Mouse (Mus musculus) heart, postnatal 25 days (tissue): ENCODE results near the gene Fars2. TPM values are rescaled to one million over a fixed set of nuclear protein-coding genes. Genes with fewer than 3 reads are reported as not detected.

Experiments
- DNase-seq: peaks from one replicate; pipeline ENCODE4 v3.0.0; 2022; ENCODE audit warnings: low spot score
- intact Hi-C: fragments of 180-260 bp; cut with DNase I; formaldehyde crosslinking; loops from one replicate; pipeline ENCODE4 v1.15.1; 2025
- total RNA-seq, 2 experiments: library from RNA; stranded (reverse); gene quantifications; 2 replicates each; pipeline ENCODE4 v1.2.3; 2021

The Fars2 gene
- total RNA-seq, 2 experiments from 2014 or later = 70.4 to 76.9 TPM

DNA sequence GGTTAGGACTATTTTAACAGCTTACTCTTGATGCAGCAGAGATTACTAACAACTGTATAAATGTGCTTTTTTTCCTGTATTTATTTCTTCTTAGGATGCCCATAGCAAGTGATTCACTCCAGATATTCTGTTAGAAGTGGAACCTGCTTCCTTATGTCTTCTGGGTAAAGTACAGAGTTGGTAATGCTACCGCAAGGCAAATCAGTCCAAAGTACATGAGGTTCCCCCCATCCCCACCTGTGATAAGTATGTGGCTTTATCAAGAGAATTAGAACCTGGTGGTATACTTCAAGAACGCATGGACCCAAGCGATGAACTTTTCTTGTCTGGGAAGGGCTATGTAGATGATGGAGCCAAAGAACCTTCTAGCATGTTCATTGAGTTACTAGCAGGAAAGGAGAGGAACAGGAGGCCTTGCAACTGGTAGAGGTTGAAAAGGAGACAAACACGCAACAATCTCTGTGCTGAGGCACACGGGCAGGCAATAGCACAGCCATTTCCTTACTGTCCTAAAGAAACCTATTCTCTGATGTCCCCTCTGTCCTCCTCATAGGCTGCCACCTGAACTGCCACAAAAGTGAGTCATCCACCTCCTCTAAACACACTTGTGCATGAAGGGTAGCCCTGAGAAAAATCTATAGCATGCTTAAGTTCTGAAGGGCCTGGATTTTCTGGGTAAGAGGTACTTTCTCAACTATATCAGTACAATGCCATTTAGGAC, 603.2 kb downstream of the Fars2 start:
- DNase-seq = no peak
- intact Hi-C loops = loop anchor here (10.0 kb wide), 1 partner anchor 436 kb away; no protein-coding TSS in a partner anchor

DNA sequence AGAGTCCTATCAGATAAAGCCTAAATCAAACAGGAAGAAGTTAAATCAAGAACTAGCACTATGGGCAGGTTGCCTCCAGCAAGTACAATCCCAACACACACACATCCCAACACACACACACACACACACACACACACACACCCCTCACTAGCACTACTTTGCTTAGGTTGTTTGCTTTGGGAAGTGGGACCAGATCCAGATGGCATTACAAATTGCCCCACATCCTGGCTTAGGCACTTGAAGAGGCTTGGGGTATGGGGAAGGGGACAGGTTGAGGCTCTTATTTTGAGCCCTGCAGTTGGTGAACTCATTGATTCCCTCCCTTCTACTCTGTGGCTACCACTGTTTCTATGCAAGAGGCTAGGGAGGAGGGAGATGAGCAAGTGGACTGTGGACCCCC, 605.1 kb downstream of the Fars2 start:
- DNase-seq = no peak
- intact Hi-C loops = loop anchor here (10.0 kb wide), 1 partner anchor 438 kb away; no protein-coding TSS in a partner anchor

DNA sequence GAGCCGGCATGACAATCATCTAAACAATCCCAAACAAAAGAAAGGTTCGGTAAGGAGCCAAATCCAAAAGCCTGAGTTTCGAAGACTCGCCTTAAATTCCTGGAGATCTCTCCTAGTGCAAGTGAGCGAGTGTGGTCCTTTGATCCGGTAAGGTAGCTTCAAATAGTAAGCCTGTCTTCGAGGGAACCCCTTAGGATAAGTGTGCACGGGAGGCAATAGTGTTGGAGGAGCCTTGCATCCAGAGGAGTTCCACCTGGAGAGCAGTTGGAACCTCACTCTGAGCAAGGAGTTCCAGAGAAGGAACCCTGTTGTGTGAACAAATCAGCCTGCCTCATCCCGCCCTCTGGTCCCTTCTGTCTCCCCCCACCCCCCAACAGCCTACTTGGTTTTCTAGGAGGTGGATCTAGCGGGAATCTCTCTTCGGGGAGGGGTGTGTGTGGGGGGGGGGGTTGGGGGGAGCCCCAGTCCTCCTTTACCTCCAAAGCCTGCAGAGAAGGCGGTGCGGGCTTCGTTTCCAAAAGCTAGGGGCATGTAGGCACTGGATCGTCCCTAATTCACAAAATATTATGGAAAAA, 606.6 kb downstream of the Fars2 start:
- DNase-seq = no peak

DNA sequence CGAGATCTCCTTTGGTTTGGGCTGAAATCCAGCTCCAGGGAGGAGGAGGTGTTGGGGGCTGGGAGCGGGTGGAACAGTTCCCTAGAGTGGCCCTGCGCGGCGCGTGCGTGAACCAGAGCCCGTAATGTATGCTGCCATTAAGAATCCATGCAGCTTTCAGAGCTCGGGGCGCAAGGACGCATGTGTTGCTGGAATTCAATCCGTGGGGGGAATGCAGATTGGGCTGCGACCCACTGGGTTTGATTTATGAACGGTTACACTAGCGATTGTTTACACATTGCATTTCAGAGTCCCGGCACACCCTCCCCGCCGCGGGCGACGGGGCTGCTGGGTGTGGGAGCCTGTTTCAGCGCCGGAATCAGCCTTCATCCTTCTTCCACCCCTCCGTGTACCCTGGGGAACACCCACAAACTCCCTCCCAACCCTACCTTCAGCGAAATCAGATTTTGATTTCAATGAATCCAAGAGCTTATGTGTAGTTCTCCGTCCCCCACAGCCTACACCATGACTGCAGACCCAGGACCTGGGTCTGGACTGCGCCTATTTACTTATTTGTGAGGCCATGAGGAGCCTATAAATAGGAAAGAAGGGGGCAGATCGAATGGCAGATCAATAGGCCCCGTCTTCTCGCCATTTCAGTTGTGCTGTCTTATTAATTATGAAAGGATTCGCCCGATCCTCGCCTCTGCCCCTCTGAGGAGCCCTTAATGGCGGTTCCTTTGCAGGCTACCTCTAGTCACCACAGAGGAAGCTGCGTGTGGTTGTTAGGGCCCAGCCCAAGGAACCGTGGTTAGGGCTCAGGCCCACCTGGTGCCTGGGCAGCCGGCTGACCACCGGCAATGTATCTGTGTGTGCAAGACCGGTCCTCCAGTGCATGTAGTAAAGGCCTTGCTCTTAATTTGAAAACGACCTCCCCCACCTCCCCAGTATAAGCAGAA, 607.6 kb downstream of the Fars2 start:
- intact Hi-C loops = loop anchor here (10.0 kb wide), 1 partner anchor 440 kb away; no protein-coding TSS in a partner anchor
- no peak for DNase-seq

More for the DNA sequence above, 606.6 kb downstream of the Fars2 start:
- intact Hi-C loops = loop anchor here (10.0 kb wide), 1 partner anchor 439 kb away; no protein-coding TSS in a partner anchor

DNA sequence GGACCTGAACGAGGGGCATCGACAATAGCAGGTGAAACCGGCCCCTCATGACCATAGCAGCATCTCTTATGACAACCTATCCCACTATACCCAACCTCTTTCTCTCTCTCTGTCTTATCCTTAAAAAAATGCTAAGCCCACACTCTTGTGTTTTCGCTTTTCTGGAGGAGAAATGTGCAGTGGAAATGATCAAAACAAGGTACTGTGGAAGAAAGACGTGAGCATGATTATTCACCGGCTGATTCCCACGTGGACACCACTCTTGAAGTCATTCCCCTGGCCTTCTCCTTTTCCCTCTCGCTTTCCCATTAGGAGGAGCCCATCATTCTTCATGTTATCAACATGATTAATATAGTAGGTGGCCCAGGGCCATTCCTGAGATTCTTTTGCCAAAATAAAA, 608.7 kb downstream of the Fars2 start:
- no peak for DNase-seq
- intact Hi-C loops = loop anchor here (10.0 kb wide), 1 partner anchor 441 kb away; no protein-coding TSS in a partner anchor

DNA sequence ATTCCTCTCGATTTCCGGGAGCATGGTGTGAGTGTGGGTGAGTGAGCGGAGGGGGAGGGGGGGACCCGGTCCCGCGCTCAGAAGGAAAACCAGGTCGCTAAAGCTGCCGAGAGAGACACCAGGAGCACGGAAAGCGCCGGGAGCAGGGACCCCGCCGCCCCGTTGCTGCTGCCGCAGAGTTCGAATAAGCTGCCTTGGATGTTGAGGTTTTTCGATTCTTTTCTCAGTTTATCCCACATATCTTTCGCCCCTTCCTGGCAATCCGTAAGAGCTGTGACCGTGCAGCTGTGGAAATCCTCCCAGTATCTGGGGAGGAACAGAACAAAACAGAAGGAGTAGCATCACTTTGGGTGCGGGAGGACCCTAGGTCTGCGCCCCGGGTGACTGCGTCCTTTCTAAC, 609.3 kb downstream of the Fars2 start:
- intact Hi-C loops = loop anchor here (10.0 kb wide), 1 partner anchor 442 kb away; no protein-coding TSS in a partner anchor
- no peak for DNase-seq

DNA sequence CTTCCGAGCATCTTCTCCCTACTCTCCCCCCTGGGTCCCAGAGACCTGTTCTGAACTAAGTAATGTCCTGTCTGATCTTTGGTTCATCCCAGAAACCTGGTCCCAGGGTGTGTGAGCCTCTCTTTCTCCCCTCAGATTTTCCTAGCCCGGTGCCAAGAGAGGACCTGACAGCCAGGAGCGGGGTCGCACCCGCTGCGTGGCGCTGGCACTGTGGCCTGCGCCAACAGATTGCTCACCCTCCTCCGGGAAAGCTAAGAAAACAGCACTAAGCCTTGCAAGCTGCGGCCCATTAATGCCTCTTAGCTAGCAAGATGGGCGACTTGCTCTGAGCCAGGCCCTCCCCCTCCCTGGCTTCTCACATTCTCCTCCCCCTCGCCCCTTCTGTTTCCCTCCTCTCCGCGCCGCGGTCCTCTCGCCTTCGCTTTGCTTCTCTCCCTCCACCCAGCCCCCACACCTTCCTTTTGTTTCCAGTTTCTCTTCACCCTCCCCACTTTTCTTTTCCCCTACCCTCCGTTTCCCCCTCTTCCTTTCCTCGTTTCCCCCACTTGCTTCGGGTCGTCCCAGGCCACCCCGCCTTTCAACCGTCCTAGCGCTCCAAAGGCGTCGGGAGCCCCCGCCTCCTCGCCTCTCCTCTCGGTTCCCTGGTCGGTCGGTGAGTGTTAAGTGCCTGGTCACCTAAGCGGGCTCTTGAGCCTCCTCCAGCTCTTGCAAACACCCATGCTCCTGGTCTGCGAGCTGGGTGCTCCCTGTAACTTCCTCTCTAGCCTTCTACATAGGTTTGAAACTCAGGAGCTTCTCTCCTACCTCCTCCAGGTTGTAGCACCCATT, 610.0 kb downstream of the Fars2 start:
- DNase-seq = no peak
- intact Hi-C loops = loop anchor here (10.0 kb wide), 1 partner anchor 442 kb away; no protein-coding TSS in a partner anchor

DNA sequence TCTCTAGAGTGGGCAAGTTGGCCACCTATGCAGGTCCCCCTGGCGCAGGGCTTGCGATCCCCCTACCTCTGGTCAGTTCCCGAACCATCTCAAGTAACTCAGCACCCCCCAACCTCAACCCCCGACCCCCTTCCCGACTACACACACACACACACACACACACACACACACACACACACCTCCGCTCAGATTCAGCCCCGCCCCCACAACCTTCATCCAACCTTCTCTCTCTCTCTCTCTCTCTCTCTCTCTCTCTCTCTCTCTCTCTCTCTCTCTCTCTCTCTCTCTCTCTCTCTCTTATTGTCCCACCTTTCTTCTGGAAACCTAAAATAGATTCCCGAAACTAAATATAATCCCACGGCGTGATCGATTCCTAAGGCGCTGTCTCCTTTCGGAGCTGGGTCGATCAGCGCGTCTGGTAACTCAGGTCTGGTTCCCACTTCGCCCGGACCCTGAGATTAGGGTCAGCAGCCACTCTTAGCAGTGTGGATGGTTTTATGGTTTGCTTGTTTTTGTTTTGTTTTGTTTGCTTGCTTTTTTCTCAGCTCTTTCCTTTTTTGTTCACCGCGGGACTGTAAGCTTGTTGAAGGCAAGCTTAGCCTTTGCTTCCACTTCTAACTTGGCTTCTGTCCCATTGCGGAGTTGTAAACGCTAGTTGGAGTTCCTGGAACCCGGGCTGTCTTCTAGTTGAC, 610.7 kb downstream of the Fars2 start:
- intact Hi-C loops = loop anchor here (10.0 kb wide), 1 partner anchor 443 kb away; no protein-coding TSS in a partner anchor
- no peak for DNase-seq

DNA sequence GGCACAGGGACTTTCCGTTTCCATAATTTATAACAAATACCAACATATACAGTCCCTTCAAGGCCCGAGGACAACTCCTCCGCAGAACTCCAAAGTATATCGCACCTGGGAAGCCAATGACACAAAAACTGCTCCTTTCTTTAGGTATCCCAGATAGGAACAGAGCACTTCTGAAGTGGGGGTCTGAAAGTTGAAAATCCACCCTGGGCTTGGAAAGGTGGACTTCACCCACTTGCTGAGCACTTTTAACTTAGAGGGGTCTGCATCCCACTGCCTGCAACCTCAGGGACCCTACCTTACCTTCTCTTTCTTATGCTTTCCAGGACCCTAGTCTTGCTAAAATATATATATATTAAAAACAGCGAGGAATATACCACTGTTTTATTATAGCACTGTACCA, 611.3 kb downstream of the Fars2 start:
- no peak for DNase-seq
- intact Hi-C loops = loop anchor here (10.0 kb wide), 1 partner anchor 444 kb away; no protein-coding TSS in a partner anchor

DNA sequence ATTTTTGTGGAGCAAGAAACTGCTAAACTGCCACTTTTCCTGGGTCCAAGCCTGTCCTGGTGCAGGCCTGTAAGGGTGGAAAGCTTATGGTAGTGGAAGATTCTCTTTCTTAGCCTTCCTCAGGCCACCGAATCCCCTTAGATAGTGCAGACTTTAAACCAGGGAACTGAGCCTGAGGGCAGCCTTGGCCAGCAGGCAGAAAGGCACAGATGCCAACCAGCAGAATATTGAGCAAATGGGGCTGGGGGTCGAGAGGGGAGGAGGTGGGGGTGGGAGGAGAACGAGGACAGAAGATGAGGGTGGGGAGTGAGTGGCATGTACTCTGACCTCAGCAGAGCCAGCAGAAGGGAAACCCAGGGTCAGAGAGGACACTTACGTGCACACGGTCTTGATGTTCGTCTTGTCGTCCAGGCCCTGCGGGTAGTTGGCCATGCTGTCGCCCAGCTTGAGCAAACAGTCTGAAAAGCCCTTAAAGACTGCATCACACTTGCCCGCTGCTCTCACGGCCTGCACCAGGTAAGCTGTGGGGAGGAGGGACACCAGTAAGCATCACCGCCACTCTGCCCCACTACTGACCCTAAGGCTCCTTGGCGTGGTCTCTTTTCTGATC, 612.6 kb downstream of the Fars2 start:
- intact Hi-C loops = loop anchor here (10.0 kb wide), 1 partner anchor 445 kb away; no protein-coding TSS in a partner anchor
- DNase-seq = no peak

DNA sequence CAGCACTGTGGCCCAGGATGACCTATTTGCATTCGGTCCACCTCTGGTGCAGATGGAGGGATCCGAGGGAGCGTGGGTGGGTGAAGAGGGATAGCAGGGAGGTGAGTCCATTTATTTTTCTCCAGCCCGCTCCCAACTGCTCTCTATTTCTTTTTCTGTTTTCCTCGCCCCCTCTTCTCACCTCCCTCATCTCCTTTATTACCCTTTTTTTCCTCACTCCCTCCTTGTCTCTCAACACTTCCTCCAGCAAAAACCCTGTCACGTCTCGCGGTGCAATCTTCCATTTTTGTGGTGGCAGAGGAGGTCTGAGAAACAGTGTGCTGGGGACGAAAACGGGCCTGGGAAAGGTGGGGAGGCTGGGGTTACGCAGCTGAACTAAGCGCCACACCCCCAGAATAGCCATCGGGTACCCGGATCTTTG, 613.1 kb downstream of the Fars2 start:
- intact Hi-C loops = no loop called here
- DNase-seq = no peak

DNA sequence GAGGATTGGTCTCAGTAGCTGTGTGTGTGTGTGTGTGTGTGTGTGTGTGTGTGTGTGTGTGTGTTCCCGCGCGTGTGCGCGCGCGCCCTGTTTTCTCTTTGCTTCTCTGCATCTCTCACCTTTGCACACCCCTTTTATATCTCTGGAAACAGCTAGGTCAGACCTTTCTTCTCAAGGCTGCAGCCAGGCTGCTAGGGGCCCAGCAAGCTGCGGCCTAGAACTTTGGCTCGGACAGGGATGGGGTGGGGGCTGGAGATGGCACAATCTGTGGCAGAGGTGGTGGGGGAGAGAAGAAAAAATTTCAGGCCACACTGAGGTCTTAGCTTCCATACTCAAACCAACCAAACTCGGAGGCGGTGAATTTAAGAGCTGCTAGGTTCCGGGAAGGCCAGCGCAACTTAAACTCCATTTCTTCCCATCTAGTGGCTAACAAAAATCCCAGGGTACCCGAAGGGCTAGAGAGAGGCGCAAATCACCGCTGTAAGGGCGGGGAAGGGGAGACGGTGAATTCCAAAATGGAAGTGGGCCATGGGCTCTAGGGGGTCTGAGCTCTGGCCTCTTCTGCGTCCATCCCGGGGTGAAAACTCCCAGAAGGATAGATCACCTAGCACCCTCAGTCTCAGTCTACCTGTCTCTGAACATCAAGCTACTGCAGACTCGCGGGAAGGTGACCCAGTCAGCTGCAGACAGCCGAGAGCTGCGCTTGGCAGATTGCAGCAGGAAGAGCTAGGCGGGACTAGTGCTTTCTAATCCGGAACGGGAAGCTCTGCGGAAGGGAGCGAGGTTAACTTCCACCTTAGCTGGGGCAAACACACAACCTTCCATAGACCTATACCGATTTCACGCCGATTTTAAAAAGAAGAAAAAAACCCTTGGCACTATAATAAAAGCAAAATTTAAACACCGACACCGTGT, 614.1 kb downstream of the Fars2 start:
- intact Hi-C loops = no loop called here
- DNase-seq = no peak

DNA sequence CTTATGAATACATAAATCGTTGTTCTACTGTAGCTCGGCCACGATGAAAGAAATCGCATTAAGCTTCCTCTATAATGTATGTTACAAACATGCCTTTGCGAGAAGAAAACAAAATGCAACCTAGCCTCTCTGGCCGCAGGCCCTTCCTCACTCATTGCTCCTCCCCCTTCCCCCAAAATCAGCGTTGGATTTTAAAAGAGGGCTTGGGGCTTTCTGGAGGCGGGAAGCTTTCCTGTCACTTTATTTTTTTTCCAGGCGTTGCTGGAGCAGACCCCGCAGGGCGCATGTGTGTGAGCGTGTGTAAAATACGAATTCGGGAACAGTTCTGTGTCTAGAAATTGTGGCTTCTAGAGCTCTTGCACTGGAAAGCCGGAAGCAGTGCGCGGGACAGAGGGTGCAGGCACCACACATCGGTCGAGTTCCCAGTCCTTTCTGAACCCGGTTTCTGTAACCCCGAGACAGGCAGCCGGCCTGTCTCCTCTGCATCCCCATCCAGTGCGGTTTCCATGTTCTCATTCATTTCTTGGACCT, 614.8 kb downstream of the Fars2 start:
- intact Hi-C loops = no loop called here
- no peak for DNase-seq

DNA sequence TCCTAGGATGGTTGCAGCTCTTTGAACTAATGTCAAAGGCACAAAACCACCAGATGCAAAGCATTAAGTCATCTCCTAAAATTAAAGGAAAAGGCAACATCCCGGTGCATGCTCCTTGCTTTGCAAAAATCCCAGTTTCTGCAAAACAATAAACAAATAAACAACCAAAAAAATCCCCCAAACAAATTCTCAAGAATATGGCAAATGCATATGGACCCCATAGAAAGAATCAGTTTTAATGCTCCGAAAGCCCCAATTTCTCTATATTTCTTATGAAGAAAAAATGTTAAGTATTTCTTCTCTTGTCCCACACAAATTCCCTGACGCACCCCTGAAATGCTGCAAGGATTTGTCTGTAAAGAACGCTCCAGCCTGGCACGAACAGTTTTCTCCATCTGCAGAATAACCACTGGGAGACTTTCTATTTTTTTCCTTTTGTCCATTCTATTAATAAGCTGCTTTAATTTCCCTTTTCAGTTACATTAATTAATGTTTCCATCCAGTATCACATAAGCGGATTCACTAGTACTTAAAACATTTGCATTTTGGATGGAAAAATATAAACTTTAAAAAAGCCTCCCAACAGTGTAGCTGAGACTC, 615.8 kb downstream of the Fars2 start:
- intact Hi-C loops = no loop called here
- no peak for DNase-seq

DNA sequence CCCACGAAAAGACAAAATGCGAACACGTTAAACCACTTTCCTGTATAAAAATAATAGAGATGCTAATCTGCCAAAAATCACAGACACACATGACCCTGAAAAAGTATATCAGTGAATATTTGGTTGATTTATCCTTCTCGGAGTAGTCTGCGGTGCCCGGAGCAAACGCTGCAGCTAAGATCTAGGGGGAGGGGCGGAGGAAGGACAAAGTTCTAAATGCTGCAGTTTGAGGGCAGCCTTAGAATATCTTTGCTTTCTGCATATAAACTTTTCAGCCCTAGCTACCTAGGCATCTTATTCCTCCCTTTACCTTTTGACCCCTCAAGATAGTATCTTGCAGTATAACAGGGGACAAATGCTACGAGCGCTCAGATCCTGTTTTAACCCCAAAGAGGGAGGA, 616.4 kb downstream of the Fars2 start:
- no peak for DNase-seq
- intact Hi-C loops = no loop called here

DNA sequence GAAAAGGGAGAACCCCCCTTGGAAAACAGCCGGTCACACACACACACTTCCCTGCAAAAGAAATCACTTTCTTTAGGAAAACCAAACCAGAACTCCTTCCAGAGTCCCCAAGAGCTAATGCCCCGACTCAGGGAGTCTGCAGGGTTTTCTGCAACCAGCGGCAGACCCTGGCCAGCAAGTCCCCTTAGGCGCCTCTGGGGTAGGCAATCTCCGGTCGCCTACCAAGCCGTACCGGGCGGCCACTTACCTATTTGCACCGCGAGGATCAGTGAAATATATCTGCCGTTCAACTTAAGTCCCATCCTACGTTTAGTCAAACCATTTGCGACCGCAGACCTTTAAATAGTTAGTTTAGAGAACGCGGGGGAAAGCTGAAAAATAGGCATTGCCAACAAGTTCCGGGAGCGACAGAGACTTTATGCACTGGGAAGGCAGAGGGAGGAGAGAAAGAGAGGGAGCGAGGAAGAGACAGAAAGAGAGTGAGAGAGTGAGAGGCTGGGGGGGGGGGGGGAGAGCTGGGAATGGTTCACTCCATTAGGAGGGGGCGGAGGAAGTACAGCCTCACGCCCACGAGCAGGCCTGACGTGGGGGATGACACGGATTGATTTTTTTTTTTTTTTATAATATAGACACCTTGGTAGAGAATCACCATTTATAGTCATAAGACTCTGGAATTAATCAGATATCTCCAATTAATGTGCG, 616.9 kb downstream of the Fars2 start:
- no peak for DNase-seq
- intact Hi-C loops = no loop called here
